Mouse (Mus musculus): ENCODE data around the gene Mrpl24.
A peak's percentile ranks its signal among the peaks of the same experiment; 100 is the strongest.
"Not testable (repeated sequence)": the region's sequence is repeated elsewhere in the genome, so short reads cannot be mapped to it uniquely, and the experiment has no call there.

Gene Mrpl24

DNA sequence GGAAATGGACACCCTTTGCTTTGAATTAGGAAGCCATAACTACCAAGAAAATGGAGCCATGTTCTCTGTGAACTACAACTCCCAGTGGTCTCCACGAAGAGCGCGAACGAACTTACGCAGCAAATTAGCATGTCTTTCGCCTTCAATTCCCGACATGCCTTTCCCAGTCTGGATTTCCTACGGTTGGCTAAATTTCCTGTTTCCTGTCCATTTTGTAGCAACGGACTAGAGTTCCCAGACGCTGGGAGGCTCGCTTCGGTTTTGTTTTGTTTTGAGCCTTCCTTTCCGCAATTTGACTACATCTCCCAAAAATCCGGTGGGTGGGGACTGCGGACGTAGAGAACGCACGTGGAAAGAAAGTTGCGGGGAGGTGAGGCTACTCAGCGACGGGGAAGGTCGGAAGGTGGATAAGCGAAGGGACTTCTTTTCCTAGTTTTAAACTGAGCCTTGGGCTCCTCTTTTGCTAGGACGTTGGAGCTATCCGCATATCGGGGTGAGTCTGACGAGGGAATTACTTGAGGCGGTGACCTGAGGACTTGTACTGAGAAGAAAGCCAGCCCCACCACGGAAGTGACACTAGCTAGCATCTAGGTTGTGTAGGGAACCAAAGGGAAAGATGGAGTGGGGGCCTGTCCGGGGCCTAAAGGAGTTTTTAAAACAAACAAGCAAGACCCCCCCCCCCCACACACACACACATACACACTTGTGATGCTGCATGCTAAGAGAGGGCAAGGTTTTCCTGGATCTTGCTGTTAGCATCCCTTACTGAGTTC lies at the start of gene Mrpl24:
Mrpl24 (plus strand) TSS at position 171 of the 773 bp plus-strand sequence.
- peak; percentile 47 to 58 for DNase-seq (ENCODE audit: low spot score in 2 of 2)

DNA sequence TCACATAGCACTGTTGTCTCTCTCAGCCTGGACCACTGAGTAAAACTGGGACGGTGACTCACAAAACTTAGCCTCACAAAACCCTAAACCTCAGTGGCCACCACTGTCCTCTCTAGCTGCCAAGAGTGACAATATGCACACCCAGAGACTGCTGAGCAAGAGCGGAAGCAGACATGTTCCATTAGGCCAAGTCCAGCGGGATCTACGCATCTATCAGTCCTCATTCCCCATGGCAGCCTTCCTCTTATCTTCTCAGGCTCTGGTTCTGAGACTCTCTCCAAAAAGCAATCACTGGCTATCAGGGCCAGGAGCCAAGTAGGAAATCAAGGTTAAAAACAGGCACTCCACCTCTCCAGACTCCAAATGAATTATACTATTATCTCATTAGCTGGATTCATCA lies 41.6 kb upstream of the Mrpl24 start:
- no peak for DNase-seq (ENCODE audit: low spot score in 2 of 2)

DNA sequence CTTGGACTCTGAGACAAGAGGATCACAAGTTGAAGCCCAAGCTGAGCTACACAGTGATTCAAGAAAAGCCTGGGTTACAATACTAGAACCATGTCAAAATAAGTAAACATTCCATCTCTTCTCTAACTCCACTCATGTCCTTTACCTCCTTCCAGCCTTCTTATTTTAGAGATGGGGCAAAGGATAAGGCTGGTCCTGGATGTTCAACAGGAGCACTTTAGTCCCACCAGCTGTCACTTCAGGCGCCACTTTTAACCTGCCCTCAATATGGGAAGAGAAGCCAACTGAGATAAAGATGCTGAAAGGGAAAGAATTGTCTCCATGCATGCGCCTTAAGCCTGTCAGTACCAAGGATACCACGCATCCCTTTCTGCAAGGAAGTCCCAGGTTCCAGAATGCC lies 35.0 kb upstream of the Mrpl24 start:
- no peak for DNase-seq (ENCODE audit: low spot score in 2 of 2)

DNA sequence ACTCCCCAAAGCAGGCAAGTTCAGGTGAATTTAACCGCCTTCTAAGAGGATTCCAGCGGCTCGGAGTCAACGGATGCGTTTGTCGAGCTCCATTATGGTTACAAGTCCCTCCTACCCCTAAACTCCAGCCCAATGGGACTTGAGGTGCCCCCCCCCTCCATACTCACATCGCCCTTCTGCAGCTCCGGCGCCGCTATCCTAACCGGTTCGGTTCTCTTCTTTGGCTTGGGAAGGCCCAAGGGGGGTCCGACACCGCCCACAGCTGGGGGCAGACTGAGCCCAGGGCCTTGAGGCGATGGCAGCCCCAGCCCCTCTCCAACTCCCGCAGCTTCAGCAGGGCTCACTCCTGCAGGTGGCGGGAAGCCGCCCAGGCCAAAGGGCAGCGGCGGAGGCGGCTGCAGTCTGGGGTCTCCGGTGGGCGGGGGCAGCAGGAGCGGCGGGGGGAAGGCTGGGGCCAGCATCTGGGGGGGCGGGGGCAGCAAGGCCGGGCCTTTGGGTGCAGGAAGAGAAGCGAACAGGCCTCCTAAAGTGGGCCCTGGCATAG lies 34.5 kb upstream of the Mrpl24 start:
- DNase-seq (ENCODE audit: low spot score in 2 of 2), result peak; percentile 12 to 19

DNA sequence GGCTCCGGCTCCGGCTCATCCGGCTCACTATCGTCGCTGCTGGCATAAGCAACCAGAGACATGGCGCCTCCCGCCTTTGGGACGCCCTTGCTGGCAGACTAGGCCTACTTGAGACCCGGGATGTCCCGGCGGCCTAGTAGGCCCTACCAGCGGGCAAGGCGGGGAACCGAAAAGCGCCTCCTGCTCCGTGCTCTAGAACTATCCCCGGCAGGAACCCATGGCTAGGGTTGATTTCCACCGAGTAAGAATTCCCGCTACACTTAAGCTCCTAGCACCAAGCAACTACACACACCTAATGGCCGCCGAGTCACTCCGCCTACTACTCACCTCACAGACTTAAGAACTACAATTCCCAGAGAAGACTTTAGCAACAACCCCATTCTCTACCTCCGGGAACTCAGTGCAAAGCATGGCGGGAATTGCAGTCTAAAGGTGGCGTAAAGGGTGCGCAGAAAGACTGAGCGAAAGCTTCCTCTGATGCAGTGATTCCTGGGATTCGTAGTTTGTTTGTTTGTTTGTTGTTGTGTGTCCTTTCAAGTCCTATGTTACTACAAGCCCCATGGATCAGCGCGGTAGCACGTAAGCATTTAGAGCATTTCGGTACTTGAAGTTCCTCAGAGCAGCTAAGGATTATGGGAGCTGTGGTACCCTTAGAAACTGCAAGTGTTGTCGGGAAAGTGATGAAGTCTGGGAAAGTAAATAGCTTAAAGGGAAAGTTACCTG lies 33.9 kb upstream of the Mrpl24 start, which contains the start of gene Prcc:
Prcc (minus strand) TSS at position 328 of the 723 bp plus-strand sequence.
- peak; percentile 94 to 95 for DNase-seq (ENCODE audit: low spot score in 2 of 2)

GRCm38 (mm10) chr3:87886004-87886365 lies 33.3 kb upstream of the Mrpl24 start:
- no peak for DNase-seq (ENCODE audit: low spot score in 2 of 2)

- no peak for DNase-seq (ENCODE audit: low spot score in 2 of 2)
These were observed 32.9 kb upstream of the Mrpl24 start for GRCm38 (mm10) chr3:87886416-87886815.

DNA sequence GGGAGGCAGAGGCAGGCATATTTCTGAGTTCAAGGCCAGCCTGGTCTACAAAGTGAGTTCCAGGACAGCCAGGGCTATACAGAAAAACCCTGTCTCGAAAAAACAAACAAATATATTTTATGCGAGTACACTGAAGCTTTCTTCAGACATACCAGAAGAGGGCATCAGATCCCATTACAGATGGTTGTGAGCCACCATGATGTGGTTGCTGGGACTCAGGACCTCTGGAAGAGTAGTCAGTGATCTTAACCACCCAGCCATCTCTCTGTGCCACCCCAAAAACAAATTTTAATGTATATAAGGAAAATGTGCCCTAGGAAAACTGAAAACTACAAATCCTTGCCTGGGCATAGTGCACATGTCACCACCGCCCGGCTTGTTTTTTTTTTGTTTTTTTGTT lies 31.9 kb upstream of the Mrpl24 start:
- not testable (repeated sequence) for DNase-seq (ENCODE audit: low spot score in 2 of 2)

DNA sequence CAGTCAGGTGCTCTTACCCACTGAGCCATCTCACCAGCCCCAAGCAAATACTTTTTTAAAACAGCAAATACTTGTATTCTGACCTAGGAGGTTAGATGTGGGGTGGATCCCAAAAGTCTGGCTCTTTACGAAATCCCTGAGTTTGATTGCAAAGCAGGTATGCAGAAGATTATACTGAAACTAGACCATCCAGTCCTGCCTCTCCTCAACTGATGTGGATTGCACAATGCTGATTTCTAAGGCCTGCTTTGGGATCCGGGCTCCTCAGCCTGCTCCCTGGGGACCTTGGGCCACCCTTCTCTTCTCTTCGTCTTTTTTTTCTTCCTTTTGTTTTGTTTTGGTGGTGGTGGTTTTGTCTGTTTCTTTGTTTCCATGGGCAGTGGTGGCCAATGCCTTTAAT lies 27.8 kb upstream of the Mrpl24 start:
- no peak for DNase-seq (ENCODE audit: low spot score in 2 of 2)

GRCm38 (mm10) chr3:87893367-87893905 lies 25.9 kb upstream of the Mrpl24 start:
- no peak for DNase-seq (ENCODE audit: low spot score in 2 of 2)

DNA sequence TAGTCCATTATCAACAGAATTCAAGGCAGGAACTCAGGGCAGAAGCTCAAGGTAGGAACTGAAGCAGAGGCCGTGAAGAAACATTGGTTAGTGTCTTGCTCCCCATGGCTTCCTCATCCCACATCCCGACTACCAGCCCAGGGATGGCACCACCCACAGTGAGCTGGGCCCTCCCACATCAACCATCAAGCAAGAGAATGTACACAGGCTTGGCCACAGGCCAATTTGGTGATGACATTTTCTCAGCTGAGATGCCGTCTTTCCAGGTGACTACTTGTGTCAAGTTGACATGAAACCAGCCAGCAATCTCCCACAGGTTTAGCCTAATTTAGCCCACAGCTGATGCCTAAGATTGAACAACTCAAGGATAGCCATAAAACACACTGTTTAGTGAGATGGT lies 20.0 kb upstream of the Mrpl24 start:
- DNase-seq (ENCODE audit: low spot score in 2 of 2), result no peak

DNA sequence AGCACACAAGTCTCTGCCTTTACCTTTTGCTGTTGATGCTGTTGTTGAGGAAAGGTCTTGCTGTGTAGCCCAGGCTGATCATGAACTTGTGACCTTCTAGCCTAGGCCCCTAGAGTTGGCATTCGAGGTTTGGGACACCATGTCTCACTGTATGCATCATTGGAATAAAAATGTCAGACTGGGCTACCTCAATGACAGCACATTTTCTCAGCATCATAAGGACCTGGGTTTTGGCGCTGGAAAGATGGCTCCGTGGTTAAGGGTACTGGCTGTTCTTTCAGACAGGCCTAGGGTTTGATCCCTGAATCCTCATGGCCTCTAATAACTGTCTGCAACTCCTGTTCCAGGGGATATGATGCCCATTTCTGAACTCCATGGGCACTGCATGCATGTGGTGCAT lies 19.5 kb upstream of the Mrpl24 start:
- no peak for DNase-seq (ENCODE audit: low spot score in 2 of 2)

DNA sequence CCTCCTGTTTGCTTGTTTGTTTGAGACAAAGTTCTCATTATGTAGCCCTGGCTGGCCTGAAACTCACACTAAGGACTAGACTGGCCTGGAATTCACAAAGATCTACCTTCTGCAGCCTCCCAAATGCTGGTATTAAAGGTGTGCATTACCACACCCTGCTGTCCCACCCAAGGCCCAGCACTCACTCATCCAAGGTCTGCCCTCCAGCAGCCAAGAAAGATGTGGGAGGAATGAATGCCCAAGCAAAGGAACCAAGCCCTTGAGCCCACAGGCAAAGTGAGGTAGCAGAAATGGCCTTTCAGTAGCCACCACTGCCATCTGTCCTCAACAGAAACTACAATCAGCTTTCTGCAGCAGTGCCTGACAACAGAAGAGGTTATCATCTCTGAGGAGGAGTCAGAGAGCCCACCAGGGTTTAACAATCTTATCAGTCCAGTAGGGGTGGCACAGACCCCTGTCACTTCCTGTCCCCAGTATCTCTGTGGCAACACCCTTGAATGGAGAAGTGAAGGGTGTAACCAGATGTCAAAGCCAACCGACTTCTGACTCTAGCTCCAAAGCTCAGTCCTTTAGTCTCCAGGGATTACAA lies 18.2 kb upstream of the Mrpl24 start:
- no peak for DNase-seq (ENCODE audit: low spot score in 2 of 2)

- DNase-seq (ENCODE audit: low spot score in 2 of 2), result not testable (repeated sequence)
These were observed 17.3 kb upstream of the Mrpl24 start for GRCm38 (mm10) chr3:87901959-87902358.

GRCm38 (mm10) chr3:87903821-87904220 lies 15.5 kb upstream of the Mrpl24 start:
- no peak for DNase-seq (ENCODE audit: low spot score in 2 of 2)

GRCm38 (mm10) chr3:87905880-87906485 lies 13.3 kb upstream of the Mrpl24 start, which contains the start of gene Hdgf:
TSS of gene Hdgf (plus strand) at chr3:87906321.
- DNase-seq (ENCODE audit: low spot score in 2 of 2), result peak; percentile 93 to 94

- no peak for DNase-seq (ENCODE audit: low spot score in 2 of 2)
These were observed 12.7 kb upstream of the Mrpl24 start for GRCm38 (mm10) chr3:87906601-87906980.

DNA sequence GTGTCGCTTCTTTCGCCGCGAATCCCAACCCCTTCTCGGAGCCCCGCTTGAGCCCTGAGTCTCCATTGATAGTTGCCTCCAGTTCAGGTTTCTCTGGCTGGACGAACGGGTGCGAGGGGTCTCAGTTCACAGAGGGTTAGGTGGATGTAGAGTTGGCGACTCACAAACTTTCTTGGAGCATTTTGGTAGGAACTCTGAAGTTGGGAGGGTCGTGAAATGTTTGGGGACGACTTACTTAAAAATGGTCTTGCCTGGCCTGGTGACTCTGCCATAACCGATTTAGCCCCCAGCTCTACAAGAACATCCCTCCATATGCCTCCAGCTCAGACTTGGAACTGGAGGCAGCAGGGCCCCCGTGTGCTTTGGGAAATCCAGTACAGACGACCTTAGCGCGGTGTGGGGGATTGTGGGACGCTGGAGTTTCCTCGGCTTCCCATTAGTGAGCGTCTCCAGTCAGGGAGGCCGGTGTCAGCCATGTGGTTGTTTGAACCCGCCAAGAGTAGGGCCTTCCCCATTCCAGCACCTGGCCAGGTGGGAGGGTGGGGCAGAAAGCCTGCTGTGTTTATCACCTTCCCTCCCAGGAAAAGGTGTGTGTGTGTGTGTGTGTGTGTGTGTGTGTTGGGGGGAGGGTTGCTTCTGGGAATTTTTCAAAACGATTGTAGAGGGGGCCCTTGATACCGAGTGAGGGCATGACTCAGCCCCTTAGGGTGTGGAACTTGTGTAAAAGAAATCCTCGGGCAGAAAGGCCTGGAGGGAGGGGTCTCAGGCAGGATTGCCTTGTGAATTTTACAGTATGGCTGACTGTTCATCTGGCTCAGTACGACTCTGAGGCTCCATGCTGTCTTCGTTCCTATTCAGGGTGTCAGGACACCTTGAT lies 12.1 kb upstream of the Mrpl24 start:
- DNase-seq (ENCODE audit: low spot score in 2 of 2), result no peak

GRCm38 (mm10) chr3:87907906-87908305 lies 11.4 kb upstream of the Mrpl24 start:
- no peak for DNase-seq (ENCODE audit: low spot score in 2 of 2)

DNA sequence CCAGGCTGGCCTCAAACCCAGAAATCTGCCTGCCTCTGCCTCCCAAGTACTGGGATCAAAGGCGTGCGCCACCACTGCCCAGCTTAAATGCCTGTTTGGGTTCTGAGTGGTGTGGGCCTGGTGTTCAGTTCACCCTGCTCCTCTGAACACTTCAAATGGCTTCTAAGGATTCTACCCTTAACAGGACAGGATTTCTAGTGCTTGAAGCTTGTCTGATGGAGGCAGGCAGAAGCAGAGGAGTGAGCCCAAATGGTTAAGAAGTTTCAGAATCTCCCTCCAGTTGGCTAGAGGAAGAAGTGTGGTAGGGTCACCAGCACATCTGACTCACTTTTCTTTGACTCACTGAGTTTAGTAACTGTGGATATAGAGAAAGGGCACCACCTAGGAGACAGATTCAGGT lies 9.9 kb upstream of the Mrpl24 start:
- no peak for DNase-seq (ENCODE audit: low spot score in 2 of 2)

GRCm38 (mm10) chr3:87909874-87910273 lies 9.4 kb upstream of the Mrpl24 start:
- DNase-seq (ENCODE audit: low spot score in 2 of 2), result no peak
